Mouse (Mus musculus): ENCODE measurements around the gene Cib4. TPM values are rescaled to one million over a fixed set of nuclear protein-coding genes. Genes with fewer than 3 reads are reported as not detected.

Cib4 gene
- not detected in 2 replicates for polyA plus RNA-seq (2012; rRNA removed)

GRCm38 (mm10) chr5:30545698-30546097 is at the start of gene Cib4:
Gene Cib4, minus strand, starts transcription at chr5:30545836.

GRCm38 (mm10) chr5:30587681-30588300 is 42.2 kb upstream of the Cib4 start, which contains the start of gene Kcnk3:
Gene Kcnk3, plus strand, starts transcription at chr5:30588170.

GRCm38 (mm10) chr5:30465861-30466260 is 79.8 kb downstream of the Cib4 start, which contains the start of gene 1700001C02Rik:
Gene 1700001C02Rik, plus strand, starts transcription at chr5:30466047.

GRCm38 (mm10) chr5:30461821-30462220 is 83.8 kb downstream of the Cib4 start, which contains the start of gene Otof:
Gene Otof, minus strand, starts transcription at chr5:30461932.

Other genes starting within 250 kb of the Cib4 start
- gene Otof, start 83.9 kb downstream of the Cib4 start, polyA plus RNA-seq (2012; rRNA removed): 0.01 and 0.05 TPM in 2 replicates
- 0.17 TPM in 1 of 2 replicates, not detected in the other for gene 1700001C02Rik, start 79.8 kb downstream of the Cib4 start, polyA plus RNA-seq (2012; rRNA removed)
- 14.4 and 23.2 TPM in 2 replicates for gene Kcnk3, start 42.3 kb upstream of the Cib4 start, polyA plus RNA-seq (2012; rRNA removed)
- gene Slc35f6, start 102.1 kb upstream of the Cib4 start, polyA plus RNA-seq (2012; rRNA removed): 83.3 and 142 TPM in 2 replicates
- gene Cenpa, start 120.9 kb upstream of the Cib4 start, polyA plus RNA-seq (2012; rRNA removed): 31.4 and 36.9 TPM in 2 replicates
- 2.0 and 2.4 TPM in 2 replicates for gene Dpysl5, start 165.7 kb upstream of the Cib4 start, polyA plus RNA-seq (2012; rRNA removed)